Mouse (Mus musculus): ENCODE measurements around the gene AB124611. TPM values are rescaled to one million over a fixed set of nuclear protein-coding genes. Genes with fewer than 3 reads are reported as not detected.
"Not testable (repeated sequence)": the region's sequence is repeated elsewhere in the genome, so short reads cannot be mapped to it uniquely, and the experiment has no call there.

Gene AB124611
- total and polyA plus RNA-seq, 2 experiments = 3.4 to 3.5 TPM

- Histone ChIP-seq H3K4me1 (ENCODE audit: control insufficient read depth, insufficient read depth, low read length) (peaks cover 15% of the 10 kb centered on the region), H3K4me3 (ENCODE audit: insufficient read depth, low read depth, low read length) (peak within 1 kb of the TSS; percentile 96), H3K9ac (ENCODE audit: low read depth, low read length) (peak within 1 kb of the TSS; percentile 96), H3K27me3 (ENCODE audit: control insufficient read depth, insufficient read depth, low read length) (no peaks in the 10 kb centered on the region), H3K79me2 (ENCODE audit: control insufficient read depth, insufficient read depth, low read length) (peaks cover 8% of the 10 kb centered on the region; the same call in 1 of the 2 replicates), H3K36me3 (ENCODE audit: control insufficient read depth, insufficient read depth, low read length) (peaks cover 10% of the 10 kb centered on the region; the same call in 1 of the 2 replicates), H3K27ac (replicated peaks; ENCODE audit: insufficient read depth, low read depth, low read length) (peak within 1 kb of the TSS; percentile 81)
- WGBS = under 1% methylated on average over 30 of the region's 30 CpGs
- peak; percentile 92 for DNase-seq (ENCODE audit: extremely low read depth, low read depth, low spot score)
- TF ChIP-seq POLR2A (IDR thresholded peaks at IDR 0.05; ENCODE audit: extremely low read depth, insufficient read depth, low read length) = peak; percentile 56; the same call in 1 of the 2 replicates
- peak; percentile 10; the same call in 1 of the 2 replicates for TF ChIP-seq CTCF (IDR thresholded peaks at IDR 0.05; ENCODE audit: low read depth, low read length)
These were observed 66.7 kb downstream of the AB124611 start, which contains the start of the genes Timm29 and Yipf2 for GRCm38 (mm10) chr9:21592703-21593121. TSS of gene Timm29 (plus strand) at chr9:21592722. TSS of gene Yipf2 (minus strand) at chr9:21592828.

DNA sequence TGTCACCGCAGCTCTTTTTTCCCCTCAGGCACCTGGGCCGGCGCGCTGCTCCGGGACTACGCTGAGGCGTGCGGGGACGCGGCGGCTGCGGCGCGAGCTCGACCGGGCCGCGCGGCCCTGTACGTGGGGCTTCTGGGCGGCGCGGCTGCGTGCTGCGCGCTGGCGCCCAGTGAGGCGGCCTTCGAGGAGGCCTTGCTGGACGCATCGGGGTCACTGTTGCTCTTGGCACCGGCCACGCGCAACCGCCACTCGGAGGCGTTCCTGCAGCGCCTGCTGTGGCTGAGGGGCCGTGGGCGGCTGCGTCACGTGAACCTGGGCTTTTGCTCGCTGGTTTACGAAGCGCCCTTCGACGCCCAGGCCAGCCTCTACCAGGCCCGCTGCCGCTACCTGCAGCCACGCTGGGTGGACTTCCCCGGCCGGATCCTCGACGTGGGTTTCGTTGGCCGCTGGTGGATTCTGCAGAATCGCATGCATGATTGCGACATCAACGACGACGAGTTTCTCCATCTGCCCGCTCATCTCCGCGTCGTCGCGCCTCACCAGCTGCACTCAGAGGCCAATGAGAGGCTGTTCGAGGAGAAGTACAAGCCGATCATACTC is 67.2 kb downstream of the AB124611 start:
- TF ChIP-seq POLR2A (IDR thresholded peaks at IDR 0.05; ENCODE audit: extremely low read depth, insufficient read depth, low read length) (no peak), CTCF (IDR thresholded peaks at IDR 0.05; ENCODE audit: low read depth, low read length) (no peak)
- Histone ChIP-seq H3K27ac (replicated peaks; ENCODE audit: insufficient read depth, low read depth, low read length) (peak overlapping the region; percentile 81), H3K27me3 (ENCODE audit: control insufficient read depth, insufficient read depth, low read length) (no peaks in the 10 kb centered on the region), H3K4me3 (ENCODE audit: insufficient read depth, low read depth, low read length) (peak overlapping the region; percentile 96), H3K4me1 (ENCODE audit: control insufficient read depth, insufficient read depth, low read length) (peaks cover 15% of the 10 kb centered on the region), H3K79me2 (ENCODE audit: control insufficient read depth, insufficient read depth, low read length) (peaks cover 8% of the 10 kb centered on the region; the same call in 1 of the 2 replicates), H3K9ac (ENCODE audit: low read depth, low read length) (peak overlapping the region; percentile 96), H3K36me3 (ENCODE audit: control insufficient read depth, insufficient read depth, low read length) (peaks cover 10% of the 10 kb centered on the region; the same call in 1 of the 2 replicates)
- peak; percentile 62 for DNase-seq (ENCODE audit: extremely low read depth, low read depth, low spot score)
- WGBS = under 1% methylated on average over 69 of the region's 69 CpGs

- H3K9ac ChIP-seq (ENCODE audit: low read depth, low read length); DNase-seq (ENCODE audit: extremely low read depth, low read depth, low spot score); H3K79me2 ChIP-seq (ENCODE audit: control insufficient read depth, insufficient read depth, low read length); H3K27ac ChIP-seq (replicated peaks; ENCODE audit: insufficient read depth, low read depth, low read length); H3K27me3 ChIP-seq (ENCODE audit: control insufficient read depth, insufficient read depth, low read length); H3K36me3 ChIP-seq (ENCODE audit: control insufficient read depth, insufficient read depth, low read length); H3K4me3 ChIP-seq (ENCODE audit: insufficient read depth, low read depth, low read length): not testable (repeated sequence)
- H3K4me1 ChIP-seq (ENCODE audit: control insufficient read depth, insufficient read depth, low read length) = peaks cover 15% of the 10 kb centered on the region
- WGBS = 72% methylated on average over 8 of the region's 8 CpGs
These were observed 68.4 kb downstream of the AB124611 start for GRCm38 (mm10) chr9:21594350-21594749.

DNA sequence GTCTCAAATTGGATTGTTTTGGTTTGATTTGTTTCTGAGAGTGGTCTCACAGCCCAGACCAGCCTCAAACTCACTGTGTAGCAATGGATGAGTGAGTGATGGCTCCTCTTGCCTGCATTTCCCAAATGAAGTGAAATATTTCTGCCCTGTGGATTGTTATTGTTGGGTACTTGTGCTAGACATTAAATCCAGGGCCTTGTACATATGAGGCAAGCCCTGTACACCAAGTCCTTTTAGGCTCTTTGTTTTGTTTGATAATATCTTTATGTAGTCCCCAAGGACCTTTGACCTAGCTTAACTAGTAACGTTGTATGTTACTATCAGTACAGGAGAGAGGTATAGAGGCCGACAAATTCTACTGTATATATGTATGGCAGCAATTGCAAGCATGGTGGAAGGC is 68.9 kb downstream of the AB124611 start:
- Histone ChIP-seq H3K27ac (replicated peaks; ENCODE audit: insufficient read depth, low read depth, low read length) (no peak overlapping the region), H3K4me1 (ENCODE audit: control insufficient read depth, insufficient read depth, low read length) (peaks cover 15% of the 10 kb centered on the region), H3K27me3 (ENCODE audit: control insufficient read depth, insufficient read depth, low read length) (no peaks in the 10 kb centered on the region), H3K36me3 (ENCODE audit: control insufficient read depth, insufficient read depth, low read length) (peaks cover 5% of the 10 kb centered on the region; the same call in 1 of the 2 replicates), H3K79me2 (ENCODE audit: control insufficient read depth, insufficient read depth, low read length) (peaks cover 8% of the 10 kb centered on the region; the same call in 1 of the 2 replicates), H3K4me3 (ENCODE audit: insufficient read depth, low read depth, low read length) (no peak overlapping the region), H3K9ac (ENCODE audit: low read depth, low read length) (no peak overlapping the region)
- DNase-seq (ENCODE audit: extremely low read depth, low read depth, low spot score) = no peak
- WGBS = 52% methylated on average over 2 of the region's 2 CpGs
- no peak for TF ChIP-seq POLR2A (IDR thresholded peaks at IDR 0.05; ENCODE audit: extremely low read depth, insufficient read depth, low read length)
- TF ChIP-seq CTCF (IDR thresholded peaks at IDR 0.05; ENCODE audit: low read depth, low read length) = no peak

Other genes with a start within 250 kb of the AB124611 start
- 5.0 and 6.5 TPM in 2 replicates for gene Kri1, start 238.2 kb upstream of the AB124611 start, total RNA-seq (2014; rRNA removed)
- 6.3 and 9.7 TPM in 2 replicates for gene Kri1, start 238.2 kb upstream of the AB124611 start, polyA plus RNA-seq (2012; rRNA removed)
- 3.0 and 3.9 TPM in 2 replicates for gene Cdkn2d, start 234.8 kb upstream of the AB124611 start, total RNA-seq (2014; rRNA removed)
- gene Cdkn2d, start 234.8 kb upstream of the AB124611 start, polyA plus RNA-seq (2012; rRNA removed) = 5.1 and 5.2 TPM in 2 replicates
- 0.07 and 0.55 TPM in 2 replicates for gene Ap1m2, start 213.8 kb upstream of the AB124611 start, total RNA-seq (2014; rRNA removed)
- 0.06 and 0.28 TPM in 2 replicates for gene Ap1m2, start 213.8 kb upstream of the AB124611 start, polyA plus RNA-seq (2012; rRNA removed)
- 3.8 and 4.9 TPM in 2 replicates for gene Slc44a2, start 205.5 kb upstream of the AB124611 start, total RNA-seq (2014; rRNA removed)
- 3.9 and 5.8 TPM in 2 replicates for gene Slc44a2, start 205.5 kb upstream of the AB124611 start, polyA plus RNA-seq (2012; rRNA removed)
- gene Ilf3, start 158.3 kb upstream of the AB124611 start, total RNA-seq (2014; rRNA removed) = 9.5 and 13.0 TPM in 2 replicates
- gene Ilf3, start 158.3 kb upstream of the AB124611 start, polyA plus RNA-seq (2012; rRNA removed) = 9.1 and 13.5 TPM in 2 replicates
- gene Qtrt1, start 114.3 kb upstream of the AB124611 start, total RNA-seq (2014; rRNA removed) = 5.6 TPM in 2 replicates
- gene Qtrt1, start 114.3 kb upstream of the AB124611 start, polyA plus RNA-seq (2012; rRNA removed) = 8.3 and 15.7 TPM in 2 replicates
- gene Dnm2, start 101.3 kb upstream of the AB124611 start, total RNA-seq (2014; rRNA removed) = 28.9 and 32.3 TPM in 2 replicates
- gene Dnm2, start 101.3 kb upstream of the AB124611 start, polyA plus RNA-seq (2012; rRNA removed) = 57.3 and 74.4 TPM in 2 replicates
- 19.2 and 23.2 TPM in 2 replicates for gene Tmed1, start 15.9 kb upstream of the AB124611 start, total RNA-seq (2014; rRNA removed)
- 24.9 and 26.5 TPM in 2 replicates for gene Tmed1, start 15.9 kb upstream of the AB124611 start, polyA plus RNA-seq (2012; rRNA removed)
- gene Carm1, start 20.7 kb downstream of the AB124611 start, total RNA-seq (2014; rRNA removed) = 5.0 and 8.1 TPM in 2 replicates
- 23.4 and 28.5 TPM in 2 replicates for gene Carm1, start 20.7 kb downstream of the AB124611 start, polyA plus RNA-seq (2012; rRNA removed)
- 13.0 and 18.7 TPM in 2 replicates for gene Timm29, start 66.5 kb downstream of the AB124611 start, total RNA-seq (2014; rRNA removed)
- gene Timm29, start 66.5 kb downstream of the AB124611 start, polyA plus RNA-seq (2012; rRNA removed) = 26.7 TPM in 2 replicates
- 24.6 and 25.9 TPM in 2 replicates for gene Yipf2, start 66.7 kb downstream of the AB124611 start, total RNA-seq (2014; rRNA removed)
- 33.5 and 43.9 TPM in 2 replicates for gene Yipf2, start 66.7 kb downstream of the AB124611 start, polyA plus RNA-seq (2012; rRNA removed)
- 13.1 and 15.8 TPM in 2 replicates for gene Smarca4, start 90.0 kb downstream of the AB124611 start, total RNA-seq (2014; rRNA removed)
- gene Smarca4, start 90.0 kb downstream of the AB124611 start, polyA plus RNA-seq (2012; rRNA removed) = 15.2 and 15.9 TPM in 2 replicates
- gene Ldlr, start 197.3 kb downstream of the AB124611 start, total RNA-seq (2014; rRNA removed) = 61.4 and 82.8 TPM in 2 replicates
- gene Ldlr, start 197.3 kb downstream of the AB124611 start, polyA plus RNA-seq (2012; rRNA removed) = 105 and 116 TPM in 2 replicates
- 15.3 and 17.9 TPM in 2 replicates for gene Spc24, start 234.1 kb downstream of the AB124611 start, total RNA-seq (2014; rRNA removed)
- gene Spc24, start 234.1 kb downstream of the AB124611 start, polyA plus RNA-seq (2012; rRNA removed) = 11.6 and 14.4 TPM in 2 replicates

Measured in liver, adult 2 months (tissue).